In genomic region chr10:57743606-57744016, GRCm38 (mm10) we compare ENCODE assay signal across 8 mouse cellular contexts. TPM values are rescaled to one million over a fixed set of nuclear protein-coding genes. Genes with fewer than 3 reads are reported as not detected.
DNase-seq lines count a peak whose midpoint lies in the region; ATAC-seq lines count a peak whose summit lies in the region.

No protein-coding gene starts in this region.

- no peaks in the 10 kb centered on the region for H3K9me3 ChIP-seq in limb, embryonic 12.5 days
- no peaks in the 10 kb centered on the region for H3K9me3 ChIP-seq in midbrain, embryonic 14.5 days (ENCODE audit: control insufficient read depth, low read length)
- H3K9me3 ChIP-seq in stomach, embryonic 15.5 days, result no peaks in the 10 kb centered on the region

- peak overlapping the region; percentile 6; the same call in 1 of the 2 replicates for H3K4me2 ChIP-seq in limb, embryonic 12.5 days
- H3K4me2 ChIP-seq in midbrain, embryonic 14.5 days (ENCODE audit: low read length), result peak overlapping the region; percentile 43
- H3K4me2 ChIP-seq in stomach, embryonic 15.5 days, result peak overlapping the region; percentile 51

- no peak overlapping the region for H3K9ac ChIP-seq in limb, embryonic 12.5 days (replicated peaks)
- no peak overlapping the region for H3K9ac ChIP-seq in midbrain, embryonic 14.5 days (replicated peaks; ENCODE audit: low read length)
- H3K9ac ChIP-seq in stomach, embryonic 15.5 days, result no peak overlapping the region

- H3K27me3 ChIP-seq in limb, embryonic 12.5 days, result 0 out of 2 replicates have a peak, but pooled peaks cover 3% of the 10 kb centered on the region
- no peaks in the 10 kb centered on the region; the same call in 1 of the 2 replicates for H3K27me3 ChIP-seq in midbrain, embryonic 14.5 days (ENCODE audit: control insufficient read depth, insufficient read depth, low read length)
- H3K27me3 ChIP-seq in stomach, embryonic 15.5 days (replicated peaks), result no peaks in the 10 kb centered on the region

- no peaks in the 10 kb centered on the region for H3K4me1 ChIP-seq in limb, embryonic 12.5 days (replicated peaks)
- no peaks in the 10 kb centered on the region for H3K4me1 ChIP-seq in midbrain, embryonic 14.5 days (ENCODE audit: control insufficient read depth, insufficient read depth, low read length)
- no peaks in the 10 kb centered on the region for H3K4me1 ChIP-seq in stomach, embryonic 15.5 days

- DNase-seq in urinary bladder, postnatal 36 days (ENCODE audit: low spot score in 2 of 2), result peak; percentile 3 to 34
- DNase-seq in urinary bladder, postnatal 10 days (ENCODE audit: low spot score), result no peak
- peak; percentile 42 for DNase-seq in heart, adult 8-10 months (ENCODE audit: low spot score)
- peak; percentile 29 to 36 for DNase-seq in kidney, adult 8-10 months
- peak; percentile 91 for DNase-seq in midbrain, embryonic 14.5 days

- no peaks in the 10 kb centered on the region for H3K36me3 ChIP-seq in limb, embryonic 12.5 days
- H3K36me3 ChIP-seq in midbrain, embryonic 14.5 days (ENCODE audit: control insufficient read depth, insufficient read depth, low read length), result no peaks in the 10 kb centered on the region
- H3K36me3 ChIP-seq in stomach, embryonic 15.5 days, result no peaks in the 10 kb centered on the region

- 0 out of 2 replicates have a peak overlapping the region, but pooled peaks have one; percentile 11 for H3K4me3 ChIP-seq in limb, embryonic 12.5 days (replicated peaks)
- peak overlapping the region; percentile 22 for H3K4me3 ChIP-seq in midbrain, embryonic 14.5 days (replicated peaks; ENCODE audit: low read depth, low read length)
- H3K4me3 ChIP-seq in stomach, embryonic 15.5 days (replicated peaks), result peak overlapping the region; percentile 39

- WGBS in limb, embryonic 12.5 days, result 5% methylated on average over 6 of the region's 6 CpGs
- WGBS in midbrain, embryonic 14.5 days, result 3% methylated on average over 6 of the region's 6 CpGs
- WGBS in stomach, embryonic 15.5 days, result 5% methylated on average over 6 of the region's 6 CpGs

- H3K27ac ChIP-seq in limb, embryonic 12.5 days, result no peak overlapping the region
- H3K27ac ChIP-seq in midbrain, embryonic 14.5 days (replicated peaks; ENCODE audit: low read depth, low read length), result no peak overlapping the region
- H3K27ac ChIP-seq in stomach, embryonic 15.5 days, result no peak overlapping the region

- ATAC-seq in common myeloid progenitor, adult 5-6 weeks (replicated peaks; ENCODE audit: low read depth, poor library complexity, severe bottlenecking), result peak; percentile 90
- ATAC-seq in limb, embryonic 12.5 days (ENCODE audit: insufficient number of reproducible peaks, insufficient read depth, low FRiP score, low TSS enrichment, low read depth), result no peak
- peak; percentile 66; the same call in 1 of the 2 replicates for ATAC-seq in midbrain, embryonic 14.5 days (ENCODE audit: low FRiP score, low TSS enrichment)
- ATAC-seq in stomach, embryonic 15.5 days (ENCODE audit: insufficient read depth, low FRiP score, low read depth), result no peak

RNA-seq across cellular contexts. Expression of gene Fabp7, which starts 41.1 kb away (rescaled TPM):
- not detected in 2 replicates for total RNA-seq in common myeloid progenitor, adult 5-6 weeks (2017)
- under 1 TPM in 1 of 4 experiments, not detected in 3; 0.34 TPM for total RNA-seq in heart, adult 8-10 months (2022)
- polyA plus RNA-seq in limb, embryonic 12.5 days (2016; fragmentation: Nextera tagmentation; extraction: Ambion mirVana), result 2.9 and 8.4 TPM in 2 replicates
- polyA plus RNA-seq in midbrain, embryonic 14.5 days (2014; fragmentation: Nextera tagmentation; extraction: Ambion mirVana), result 1,508 and 1,932 TPM in 2 replicates
- polyA plus RNA-seq in stomach, embryonic 15.5 days (2015; fragmentation: Nextera tagmentation; extraction: Ambion mirVana), result 60.9 and 66.4 TPM in 2 replicates

RNA-seq across cellular contexts. Expression of gene Smpdl3a, which starts 50.5 kb away (rescaled TPM):
- total RNA-seq in common myeloid progenitor, adult 5-6 weeks (2017), result 17.9 and 23.8 TPM in 2 replicates
- 10 to 100 TPM; 62.0 to 66.1 (median 63.8) TPM for total RNA-seq in heart, adult 8-10 months (2022)
- 7.9 and 8.2 TPM in 2 replicates for polyA plus RNA-seq in limb, embryonic 12.5 days (2016; fragmentation: Nextera tagmentation; extraction: Ambion mirVana)
- polyA plus RNA-seq in midbrain, embryonic 14.5 days (2014; fragmentation: Nextera tagmentation; extraction: Ambion mirVana), result 16.6 and 18.7 TPM in 2 replicates
- 37.0 and 42.2 TPM in 2 replicates for polyA plus RNA-seq in stomach, embryonic 15.5 days (2015; fragmentation: Nextera tagmentation; extraction: Ambion mirVana)

Comparison
In these comparisons a context has a peak if more than half of its experiments do, and no peak if none do; other contexts are left out.
1. ATAC-seq: peak in common myeloid progenitor, adult 5-6 weeks (single experiment) and midbrain, embryonic 14.5 days (single experiment); none in limb, embryonic 12.5 days (single experiment) and stomach, embryonic 15.5 days (single experiment).
2. RNA of gene Fabp7, which starts 41.1 kb away (polyA plus RNA-seq): 1,508 to 1,932 TPM in midbrain, embryonic 14.5 days; 60.9 to 66.4 TPM in stomach, embryonic 15.5 days and 2.9 to 8.4 TPM in limb, embryonic 12.5 days; every median in the first group is over 10 times any median in the second.
3. Peak in every context shown above with its lines, with median percentiles within 50 percentile points of each other: H3K4me2 ChIP-seq and H3K4me3 ChIP-seq.